Mouse (Mus musculus) splenic B cell, adult 2 months (primary cell): Measurements from ENCODE around the gene Klhdc8b.

Experiments used
- DNase-seq: peaks from one replicate; pipeline ENCODE4 v3.0.0-alpha.2; 2011; ENCODE audit warnings: low read depth, low spot score
- H3K27me3 ChIP-seq: 2 replicates; pipeline ENCODE4 v1.6.1; 2012; ENCODE audit warnings: mild to moderate bottlenecking, low read length, moderate library complexity, mixed read lengths; ENCODE audit not compliant: control insufficient read depth, poor library complexity, insufficient read depth, severe bottlenecking
- H3K36me3 ChIP-seq: 2 replicates; pipeline ENCODE4 v1.6.1; 2012; ENCODE audit warnings: mild to moderate bottlenecking, low read length, moderate library complexity, mixed read lengths; ENCODE audit not compliant: control insufficient read depth, poor library complexity, insufficient read depth, severe bottlenecking

Klhdc8b gene

GRCm38 (mm10) chr9:108401186-108401960, 60.0 kb downstream of the Klhdc8b start:
- no peaks in the 10 kb centered on the region for H3K27me3 ChIP-seq
- no peak for DNase-seq
- H3K36me3 ChIP-seq: no peaks in the 10 kb centered on the region

- Histone ChIP-seq H3K36me3 (peaks cover 3% of the 10 kb centered on the region; the same call in 1 of the 2 replicates), H3K27me3 (no peaks in the 10 kb centered on the region)
- no peak for DNase-seq
Observed at GRCm38 (mm10) chr9:108398324-108398723, 63.1 kb downstream of the Klhdc8b start.
